Comparison of ENCODE assay signal across 10 mouse cellular contexts in the genomic region with DNA sequence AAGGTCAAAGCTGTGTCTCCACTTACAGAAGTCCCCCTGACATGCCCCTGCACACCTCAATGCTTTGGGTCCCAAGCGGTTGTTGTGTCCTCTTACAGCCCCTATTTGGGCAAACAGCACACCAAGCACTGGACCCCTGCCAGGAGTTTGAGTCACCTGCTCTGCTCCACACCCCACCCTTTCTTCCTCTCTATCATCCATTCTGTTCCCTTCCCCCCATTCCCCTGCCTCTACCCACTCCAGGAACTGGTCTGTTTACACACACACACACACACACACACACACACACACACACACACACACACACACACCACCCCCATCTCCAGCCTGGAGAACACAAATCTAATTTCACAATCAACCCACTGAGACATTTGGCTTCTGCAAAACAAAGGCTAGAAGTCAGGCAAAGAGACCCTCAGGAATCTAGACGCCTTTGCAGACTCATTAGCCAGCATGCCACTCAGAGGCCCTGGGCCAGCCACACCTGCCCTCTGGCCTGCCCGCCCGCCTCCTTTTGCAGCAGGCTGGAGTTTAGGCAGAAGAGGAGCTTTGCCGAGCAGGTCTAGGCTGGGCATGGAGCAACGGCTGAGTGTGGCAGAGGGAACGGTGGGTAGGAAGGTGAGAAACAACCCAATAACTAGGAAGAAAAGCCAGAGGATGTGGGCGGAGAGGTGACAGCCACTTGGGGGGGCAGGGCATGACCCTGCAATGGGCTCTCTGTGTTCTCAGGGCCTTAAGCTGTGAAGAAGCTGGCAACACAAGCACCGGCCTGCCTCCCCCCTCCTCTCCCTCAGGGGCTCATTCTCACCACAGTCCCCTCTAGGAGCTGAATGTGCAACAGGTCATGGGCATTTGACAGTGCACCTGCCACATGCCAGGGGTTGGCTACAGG. TPM values are rescaled to one million over a fixed set of nuclear protein-coding genes. Genes with fewer than 3 reads are reported as not detected.
DNase-seq lines count a peak whose midpoint lies in the region; ATAC-seq and TF ChIP-seq lines count a peak whose summit lies in the region.
"Had no signal": no experiment of that assay in that cellular context is flagged by ENCODE, and none has a peak within 500 bp of the region (broad histone marks: within the 10 kb centered on the region; RNA-seq: fewer than 3 reads in every experiment).

No protein-coding gene starts in this region.

- peaks cover 11% of the 10 kb centered on the region for H3K9me3 ChIP-seq in midbrain, embryonic 10.5 days (replicated peaks)
- H3K9me3 ChIP-seq in midbrain, postnatal 0 days (ENCODE audit: low read length), result no peaks in the 10 kb centered on the region
- H3K9me3 ChIP-seq in hindbrain, embryonic 14.5 days (ENCODE audit: control insufficient read depth, low read length), result 0 out of 2 replicates have a peak, but pooled peaks cover 5% of the 10 kb centered on the region
- H3K9me3 ChIP-seq in stomach, embryonic 14.5 days (ENCODE audit: control insufficient read depth, low read depth, low read length), result peaks cover 9% of the 10 kb centered on the region
- H3K9me3 ChIP-seq: hindbrain, embryonic 15.5 days had no signal

- peaks cover 88% of the 10 kb centered on the region for H3K36me3 ChIP-seq in midbrain, embryonic 10.5 days
- H3K36me3 ChIP-seq in midbrain, postnatal 0 days (ENCODE audit: insufficient read depth, low read length), result peaks cover 46% of the 10 kb centered on the region
- H3K36me3 ChIP-seq in hindbrain, embryonic 14.5 days (replicated peaks; ENCODE audit: control insufficient read depth, insufficient read depth), result peaks cover 67% of the 10 kb centered on the region
- H3K36me3 ChIP-seq in stomach, embryonic 14.5 days (ENCODE audit: control insufficient read depth, insufficient read depth, low read length), result peaks cover 35% of the 10 kb centered on the region

- no peak for TF ChIP-seq CTCF in midbrain, postnatal 0 days (IDR thresholded peaks at IDR 0.05)

- ATAC-seq in midbrain, postnatal 0 days (ENCODE audit: low FRiP score), result no peak
- ATAC-seq in hindbrain, embryonic 14.5 days (ENCODE audit: low FRiP score), result no peak
- ATAC-seq in stomach, embryonic 14.5 days (ENCODE audit: insufficient number of reproducible peaks, insufficient read depth, low FRiP score, low read depth), result no peak

- H3K9ac ChIP-seq in midbrain, postnatal 0 days (replicated peaks; ENCODE audit: low read length, poor library complexity, severe bottlenecking), result no peak overlapping the region
- 0 out of 2 replicates have a peak overlapping the region, but pooled peaks have one; percentile 10 for H3K9ac ChIP-seq in hindbrain, embryonic 14.5 days
- H3K9ac ChIP-seq in stomach, embryonic 14.5 days (replicated peaks; ENCODE audit: low read depth, low read length), result no peak overlapping the region
- H3K9ac ChIP-seq: hindbrain, embryonic 15.5 days; liver, embryonic 15.5 days had no signal

- 0 out of 2 replicates have a peak overlapping the region, but pooled peaks have one; percentile 13 for H3K27ac ChIP-seq in midbrain, embryonic 10.5 days (replicated peaks)
- no peak overlapping the region for H3K27ac ChIP-seq in midbrain, postnatal 0 days (ENCODE audit: low read depth, low read length)
- no peak overlapping the region for H3K27ac ChIP-seq in hindbrain, embryonic 14.5 days
- 0 out of 2 replicates have a peak overlapping the region, but pooled peaks have one; percentile 11 for H3K27ac ChIP-seq in stomach, embryonic 14.5 days (ENCODE audit: low read length)
- H3K27ac ChIP-seq: hindbrain, embryonic 15.5 days; liver, embryonic 15.5 days had no signal

- WGBS in midbrain, embryonic 10.5 days, result 76% methylated on average over 9 of the region's 9 CpGs
- 73% methylated on average over 9 of the region's 9 CpGs for WGBS in midbrain, postnatal 0 days
- WGBS in hindbrain, embryonic 14.5 days, result 70% methylated on average over 9 of the region's 9 CpGs
- 62% methylated on average over 9 of the region's 9 CpGs for WGBS in stomach, embryonic 14.5 days

- H3K4me3 ChIP-seq in midbrain, embryonic 10.5 days, result no peak overlapping the region; the same call in 1 of the 2 replicates
- H3K4me3 ChIP-seq in midbrain, postnatal 0 days (ENCODE audit: low read depth, low read length), result no peak overlapping the region
- H3K4me3 ChIP-seq in hindbrain, embryonic 14.5 days (replicated peaks; ENCODE audit: low read length), result no peak overlapping the region
- H3K4me3 ChIP-seq in stomach, embryonic 14.5 days (ENCODE audit: low read depth, low read length), result no peak overlapping the region
- H3K4me3 ChIP-seq: hindbrain, embryonic 15.5 days; liver, embryonic 15.5 days had no signal

- peak; percentile 55 for DNase-seq in cerebellum, adult 8-10 months
- DNase-seq in cerebellum, adult 9-10 months, result no peak
- DNase-seq in midbrain, embryonic 10.5 days (ENCODE audit: low spot score), result no peak
- DNase-seq in midbrain, postnatal 0 days (ENCODE audit: low spot score), result no peak
- DNase-seq in hindbrain, embryonic 14.5 days (ENCODE audit: low spot score), result no peak
- no peak for DNase-seq in frontal cortex, adult 2 months (ENCODE audit: extremely low spot score in 1 of 2, low spot score in 1 of 2)
- DNase-seq in spleen, adult 18-20 months, result no peak

- H3K27me3 ChIP-seq in midbrain, embryonic 10.5 days (ENCODE audit: low read depth, poor library complexity, severe bottlenecking), result no peaks in the 10 kb centered on the region
- no peaks in the 10 kb centered on the region for H3K27me3 ChIP-seq in midbrain, postnatal 0 days (ENCODE audit: insufficient read depth, low read length)
- H3K27me3 ChIP-seq in hindbrain, embryonic 14.5 days (ENCODE audit: control insufficient read depth, insufficient read depth, low read length), result no peaks in the 10 kb centered on the region
- no peaks in the 10 kb centered on the region for H3K27me3 ChIP-seq in stomach, embryonic 14.5 days (ENCODE audit: control insufficient read depth, insufficient read depth, low read length)
- H3K27me3 ChIP-seq: hindbrain, embryonic 15.5 days had no signal

- H3K4me1 ChIP-seq in midbrain, embryonic 10.5 days, result peaks cover 32% of the 10 kb centered on the region
- peaks cover 7% of the 10 kb centered on the region for H3K4me1 ChIP-seq in midbrain, postnatal 0 days (ENCODE audit: insufficient read depth, low read length)
- H3K4me1 ChIP-seq in hindbrain, embryonic 14.5 days (replicated peaks; ENCODE audit: control insufficient read depth, insufficient read depth, low read length), result peaks cover 15% of the 10 kb centered on the region; the same call in 1 of the 2 replicates
- peaks cover 12% of the 10 kb centered on the region; the same call in 1 of the 2 replicates for H3K4me1 ChIP-seq in stomach, embryonic 14.5 days (ENCODE audit: control insufficient read depth, insufficient read depth, low read length)

- H3K4me2 ChIP-seq in midbrain, postnatal 0 days (ENCODE audit: low read depth, low read length, poor library complexity, severe bottlenecking), result no peak overlapping the region
- no peak overlapping the region for H3K4me2 ChIP-seq in hindbrain, embryonic 14.5 days (replicated peaks)
- no peak overlapping the region for H3K4me2 ChIP-seq in stomach, embryonic 14.5 days (replicated peaks; ENCODE audit: low read depth, low read length)
- H3K4me2 ChIP-seq: hindbrain, embryonic 15.5 days had no signal

RNA-seq across cellular contexts. Expression of gene Selenon, which starts 4.9 kb away (rescaled TPM):
- polyA plus RNA-seq in midbrain, embryonic 10.5 days (2016; fragmentation: Nextera tagmentation; extraction: Ambion mirVana), result 8.4 and 8.6 TPM in 2 replicates
- total RNA-seq in midbrain, postnatal 0 days (2014; rRNA removed), result 22.8 and 26.1 TPM in 2 replicates
- polyA plus RNA-seq in midbrain, postnatal 0 days (2015; fragmentation: Nextera tagmentation; extraction: Ambion mirVana), result 9.1 and 9.4 TPM in 2 replicates
- polyA plus RNA-seq in hindbrain, embryonic 14.5 days (2014; fragmentation: Nextera tagmentation; extraction: Ambion mirVana), result 10.9 and 12.8 TPM in 2 replicates
- 17.4 and 21.6 TPM in 2 replicates for polyA plus RNA-seq in stomach, embryonic 14.5 days (2014; fragmentation: Nextera tagmentation; extraction: Ambion mirVana)
- 16.4 and 19.4 TPM in 2 replicates for polyA plus RNA-seq in frontal cortex, adult 2 months (2012; rRNA removed)

RNA-seq across cellular contexts. Expression of gene Mtfr1l, which starts 11.9 kb away (rescaled TPM):
- polyA plus RNA-seq in midbrain, embryonic 10.5 days (2016; fragmentation: Nextera tagmentation; extraction: Ambion mirVana), result 120 and 127 TPM in 2 replicates
- total RNA-seq in midbrain, postnatal 0 days (2014; rRNA removed), result 135 and 167 TPM in 2 replicates
- 191 and 196 TPM in 2 replicates for polyA plus RNA-seq in midbrain, postnatal 0 days (2015; fragmentation: Nextera tagmentation; extraction: Ambion mirVana)
- polyA plus RNA-seq in hindbrain, embryonic 14.5 days (2014; fragmentation: Nextera tagmentation; extraction: Ambion mirVana), result 184 and 202 TPM in 2 replicates
- polyA plus RNA-seq in stomach, embryonic 14.5 days (2014; fragmentation: Nextera tagmentation; extraction: Ambion mirVana), result 111 and 119 TPM in 2 replicates
- 135 and 139 TPM in 2 replicates for polyA plus RNA-seq in frontal cortex, adult 2 months (2012; rRNA removed)

RNA-seq across cellular contexts. Expression of gene Aunip, which starts 36.3 kb away (rescaled TPM):
- 25.5 and 28.6 TPM in 2 replicates for polyA plus RNA-seq in midbrain, embryonic 10.5 days (2016; fragmentation: Nextera tagmentation; extraction: Ambion mirVana)
- 1.5 and 2.0 TPM in 2 replicates for total RNA-seq in midbrain, postnatal 0 days (2014; rRNA removed)
- 0.91 and 1.3 TPM in 2 replicates for polyA plus RNA-seq in midbrain, postnatal 0 days (2015; fragmentation: Nextera tagmentation; extraction: Ambion mirVana)
- polyA plus RNA-seq in hindbrain, embryonic 14.5 days (2014; fragmentation: Nextera tagmentation; extraction: Ambion mirVana), result 0.40 and 0.91 TPM in 2 replicates
- polyA plus RNA-seq in stomach, embryonic 14.5 days (2014; fragmentation: Nextera tagmentation; extraction: Ambion mirVana), result 4.6 and 5.4 TPM in 2 replicates
- 0.50 TPM in 1 of 2 replicates, not detected in the other for polyA plus RNA-seq in frontal cortex, adult 2 months (2012; rRNA removed)

RNA-seq across cellular contexts. Expression of gene Paqr7, which starts 50.6 kb away (rescaled TPM):
- polyA plus RNA-seq in midbrain, embryonic 10.5 days (2016; fragmentation: Nextera tagmentation; extraction: Ambion mirVana), result 3.5 and 3.6 TPM in 2 replicates
- total RNA-seq in midbrain, postnatal 0 days (2014; rRNA removed), result 69.2 and 97.8 TPM in 2 replicates
- polyA plus RNA-seq in midbrain, postnatal 0 days (2015; fragmentation: Nextera tagmentation; extraction: Ambion mirVana), result 38.9 and 41.3 TPM in 2 replicates
- polyA plus RNA-seq in hindbrain, embryonic 14.5 days (2014; fragmentation: Nextera tagmentation; extraction: Ambion mirVana), result 11.5 and 12.4 TPM in 2 replicates
- polyA plus RNA-seq in stomach, embryonic 14.5 days (2014; fragmentation: Nextera tagmentation; extraction: Ambion mirVana), result 2.2 and 2.3 TPM in 2 replicates
- polyA plus RNA-seq in frontal cortex, adult 2 months (2012; rRNA removed), result 60.0 and 65.6 TPM in 2 replicates

Comparison
In these comparisons a context has a peak if more than half of its experiments do, and no peak if none do; other contexts are left out.
1. H3K27ac ChIP-seq: peak in midbrain, embryonic 10.5 days (single experiment) and stomach, embryonic 14.5 days (single experiment); none in midbrain, postnatal 0 days (single experiment) and hindbrain, embryonic 14.5 days (single experiment).